Mouse (Mus musculus): ENCODE data around the gene Slc2a13.

GRCm38 (mm10) chr15:91616016-91616415 is 43.0 kb upstream of the Slc2a13 start:
- TF ChIP-seq CTCF (IDR thresholded peaks at IDR 0.05; ENCODE audit: borderline replicate concordance, insufficient read depth, low read length) (no peak), POLR2A (IDR thresholded peaks at IDR 0.05; ENCODE audit: low read depth, low read length) (no peak)

Data from embryonic fibroblast, embryonic 13.5 days (primary cell).